Mouse (Mus musculus): ENCODE measurements around the gene Erich4. TPM values are rescaled to one million over a fixed set of nuclear protein-coding genes. Genes with fewer than 3 reads are reported as not detected.
"Not testable (repeated sequence)": the region's sequence is repeated elsewhere in the genome, so short reads cannot be mapped to it uniquely, and the experiment has no call there.

Gene Erich4
- polyA plus RNA-seq, 1 experiment from 2014 or later: not detected

DNA sequence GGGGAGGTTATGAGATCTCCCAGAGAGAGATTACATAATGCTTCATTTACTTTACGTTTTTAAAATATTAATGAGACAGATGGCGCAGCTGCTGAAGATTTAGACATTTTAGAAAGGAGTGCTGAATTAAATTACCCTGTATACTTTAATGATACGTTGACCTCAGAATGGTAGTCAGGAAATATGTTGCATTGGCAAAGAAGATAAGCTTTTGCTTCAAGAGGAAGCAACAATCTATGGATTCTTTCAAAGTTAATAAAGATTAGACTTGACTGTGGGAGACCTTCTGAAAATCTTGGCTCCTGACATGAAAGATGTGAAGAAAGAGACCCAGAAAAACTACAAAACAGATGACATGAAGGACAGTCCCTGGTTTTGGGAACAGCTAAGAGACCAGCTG, 21.8 kb downstream of the Erich4 start:
- 76% methylated on average over 3 of the region's 3 CpGs for WGBS
- H3K4me1 ChIP-seq (replicated peaks): no peaks in the 10 kb centered on the region

DNA sequence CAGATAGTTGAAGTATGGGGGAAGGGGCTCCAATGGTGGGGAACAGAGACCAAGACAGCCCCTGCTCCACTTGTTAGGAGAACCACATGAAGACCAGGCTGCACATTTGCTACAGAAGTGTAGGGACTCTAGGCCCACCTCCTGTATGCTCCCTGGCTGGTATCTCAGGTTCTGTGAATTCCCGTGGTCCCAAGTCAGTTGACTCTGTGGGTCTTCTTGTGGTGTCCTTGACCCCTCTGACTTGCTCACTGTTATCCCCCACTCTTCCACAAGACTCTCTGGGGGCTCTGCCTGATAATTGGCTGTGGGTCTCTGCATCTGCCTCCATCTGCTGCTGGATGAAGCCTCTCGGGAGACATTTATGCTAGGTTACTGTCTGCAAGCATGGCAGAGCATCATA, 24.5 kb downstream of the Erich4 start:
- Histone ChIP-seq H3K9ac (no peak overlapping the region), H3K27me3 (no peaks in the 10 kb centered on the region), H3K9me3 (no peaks in the 10 kb centered on the region), H3K4me1 (replicated peaks) (no peaks in the 10 kb centered on the region), H3K4me3 (no peak overlapping the region), H3K36me3 (no peaks in the 10 kb centered on the region), H3K4me2 (no peak overlapping the region), H3K27ac (no peak overlapping the region)
- ATAC-seq (ENCODE audit: low FRiP score): no peak
- WGBS: 88% methylated on average over 2 of the region's 2 CpGs

More for the DNA sequence above, 21.8 kb downstream of the Erich4 start:
- no peaks in the 10 kb centered on the region for H3K9me3 ChIP-seq
- ATAC-seq (ENCODE audit: low FRiP score): no peak
- no peak overlapping the region for H3K27ac ChIP-seq
- no peak overlapping the region for H3K4me2 ChIP-seq
- no peaks in the 10 kb centered on the region for H3K27me3 ChIP-seq
- no peak overlapping the region for H3K4me3 ChIP-seq
- H3K36me3 ChIP-seq: no peaks in the 10 kb centered on the region
- H3K9ac ChIP-seq: no peak overlapping the region

DNA sequence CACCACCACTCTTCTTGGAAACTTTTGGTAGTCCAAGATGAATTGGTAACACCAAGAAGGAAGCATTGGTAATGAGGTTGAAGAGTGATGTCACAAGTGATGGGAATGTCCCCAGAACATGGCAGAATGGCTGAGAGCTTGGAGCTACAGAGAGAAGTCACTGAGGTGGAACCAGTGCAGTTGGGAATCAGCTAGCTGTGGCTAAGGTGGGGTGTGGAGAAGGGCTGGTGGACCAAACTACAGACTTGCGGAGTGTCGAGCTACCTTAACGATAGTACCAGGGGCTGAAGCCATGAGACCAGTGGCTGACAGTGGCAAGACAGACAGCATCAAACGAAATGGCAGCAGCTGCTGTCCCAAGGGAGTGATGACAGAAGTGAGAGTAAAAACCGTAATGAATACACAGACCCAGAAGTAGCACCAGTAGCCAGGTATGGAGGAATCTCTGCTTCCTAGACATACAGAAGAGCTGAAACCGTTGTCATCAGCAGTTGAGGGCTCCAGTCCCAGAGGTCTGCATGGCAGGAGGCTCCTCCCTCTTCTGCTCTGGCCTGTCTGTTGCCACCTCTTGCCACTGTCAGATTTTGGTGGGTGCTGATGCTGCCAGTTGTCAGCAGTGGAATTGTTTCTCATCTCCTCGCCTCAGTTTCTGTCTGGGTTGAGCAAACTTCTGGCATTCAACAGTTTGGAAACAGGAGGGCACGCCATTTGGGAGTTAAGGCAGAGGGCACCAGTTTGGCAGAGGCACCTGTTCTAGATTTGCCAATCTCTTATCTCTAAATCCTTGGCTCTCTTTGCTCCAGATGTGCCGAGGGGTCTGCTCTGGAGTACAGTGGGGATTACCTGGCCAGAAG, 30.1 kb downstream of the Erich4 start:
- no peak overlapping the region for H3K4me3 ChIP-seq
- no peaks in the 10 kb centered on the region for H3K27me3 ChIP-seq
- no peaks in the 10 kb centered on the region for H3K9me3 ChIP-seq
- no peak overlapping the region for H3K9ac ChIP-seq
- no peak overlapping the region for H3K27ac ChIP-seq
- H3K4me1 ChIP-seq (replicated peaks): no peaks in the 10 kb centered on the region
- no peak for ATAC-seq (ENCODE audit: low FRiP score)
- H3K4me2 ChIP-seq: no peak overlapping the region
- H3K36me3 ChIP-seq: no peaks in the 10 kb centered on the region
- 84% methylated on average over 9 of the region's 9 CpGs for WGBS

DNA sequence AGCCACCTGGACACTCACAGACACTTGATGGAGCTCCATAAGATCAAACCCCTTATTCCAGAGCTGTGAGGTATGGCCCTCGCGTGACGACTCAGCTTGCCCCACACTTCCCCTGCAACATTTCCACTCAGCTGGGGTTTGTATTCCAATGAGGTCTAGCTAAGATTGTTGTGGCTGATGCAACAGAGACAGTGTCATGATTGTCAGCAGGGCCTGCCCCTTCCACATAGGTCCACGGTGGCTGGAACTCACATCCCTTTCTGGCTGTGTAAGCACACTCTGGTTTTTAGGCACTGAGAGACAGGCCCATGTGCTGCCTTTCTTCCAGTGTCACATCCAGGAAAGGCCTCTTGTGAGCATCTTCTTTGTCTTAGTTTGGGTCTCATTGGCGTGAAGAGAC, 31.0 kb downstream of the Erich4 start:
- no peak for ATAC-seq (ENCODE audit: low FRiP score)
- H3K9me3 ChIP-seq: no peaks in the 10 kb centered on the region
- H3K27ac ChIP-seq: no peak overlapping the region
- H3K4me3 ChIP-seq: no peak overlapping the region
- H3K4me1 ChIP-seq (replicated peaks): no peaks in the 10 kb centered on the region
- H3K9ac ChIP-seq: no peak overlapping the region
- H3K4me2 ChIP-seq: no peak overlapping the region
- WGBS: 88% methylated on average over 5 of the region's 5 CpGs
- 0 out of 2 replicates have a peak, but pooled peaks cover under 1% of the 10 kb centered on the region for H3K27me3 ChIP-seq
- no peaks in the 10 kb centered on the region for H3K36me3 ChIP-seq

DNA sequence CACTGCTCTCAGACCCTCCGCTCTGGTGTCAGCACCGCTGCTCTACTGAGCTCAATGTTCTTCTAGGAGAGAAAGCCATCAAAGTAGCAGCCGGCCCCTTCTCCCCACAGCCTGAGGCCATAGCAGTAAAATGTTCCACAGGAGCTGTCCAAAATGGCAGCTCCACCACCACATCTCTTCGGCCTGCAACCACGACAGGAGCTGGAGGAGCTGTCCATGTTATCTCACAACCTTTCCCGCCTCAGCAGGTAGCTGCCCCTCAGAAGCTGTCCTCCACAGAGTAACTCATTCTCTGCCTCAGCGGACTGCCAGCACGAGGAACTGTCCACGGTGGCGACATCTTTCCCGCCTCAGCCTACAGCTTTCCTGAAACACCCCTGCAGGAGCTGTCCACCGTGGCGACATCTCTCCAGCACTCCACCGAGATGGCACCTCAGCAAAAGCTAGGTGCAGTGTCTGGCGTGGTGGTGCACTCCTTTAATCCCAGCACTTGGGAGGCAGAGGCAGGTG, 33.3 kb downstream of the Erich4 start:
- H3K9ac ChIP-seq: no peak overlapping the region
- no peak for ATAC-seq (ENCODE audit: low FRiP score)
- no peaks in the 10 kb centered on the region for H3K4me1 ChIP-seq (replicated peaks)
- no peak overlapping the region for H3K4me3 ChIP-seq
- no peaks in the 10 kb centered on the region for H3K9me3 ChIP-seq
- 91% methylated on average over 15 of the region's 15 CpGs for WGBS
- H3K36me3 ChIP-seq: no peaks in the 10 kb centered on the region
- no peak overlapping the region for H3K27ac ChIP-seq
- H3K4me2 ChIP-seq: no peak overlapping the region
- H3K27me3 ChIP-seq: 0 out of 2 replicates have a peak, but pooled peaks cover 2% of the 10 kb centered on the region

DNA sequence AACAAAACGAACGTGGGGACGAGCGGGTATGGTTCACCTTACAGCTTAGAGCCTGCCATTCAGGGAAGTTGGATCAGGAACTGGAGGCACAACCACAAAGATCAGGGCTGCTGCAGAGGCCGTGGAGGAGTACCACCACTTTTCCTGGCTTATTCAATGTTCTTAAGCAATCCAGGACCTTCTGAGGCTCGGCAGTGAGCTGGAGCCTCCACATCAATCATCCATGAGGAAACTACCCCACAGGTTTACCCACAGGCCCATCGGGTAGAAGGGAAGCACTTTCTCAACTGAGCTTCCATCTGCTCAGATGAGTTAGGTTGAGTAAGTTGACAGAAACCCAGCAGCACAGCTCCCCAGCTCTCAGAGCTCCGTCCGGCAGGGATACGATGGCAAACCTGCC, 36.3 kb downstream of the Erich4 start:
- H3K4me1 ChIP-seq (replicated peaks): no peaks in the 10 kb centered on the region
- ATAC-seq (ENCODE audit: low FRiP score): no peak
- 91% methylated on average over 10 of the region's 10 CpGs for WGBS
- H3K36me3 ChIP-seq: no peaks in the 10 kb centered on the region
- H3K4me3 ChIP-seq: no peak overlapping the region
- H3K27ac ChIP-seq: no peak overlapping the region
- H3K27me3 ChIP-seq: 0 out of 2 replicates have a peak, but pooled peaks cover 2% of the 10 kb centered on the region
- no peak overlapping the region for H3K9ac ChIP-seq
- H3K4me2 ChIP-seq: no peak overlapping the region
- no peaks in the 10 kb centered on the region for H3K9me3 ChIP-seq

DNA sequence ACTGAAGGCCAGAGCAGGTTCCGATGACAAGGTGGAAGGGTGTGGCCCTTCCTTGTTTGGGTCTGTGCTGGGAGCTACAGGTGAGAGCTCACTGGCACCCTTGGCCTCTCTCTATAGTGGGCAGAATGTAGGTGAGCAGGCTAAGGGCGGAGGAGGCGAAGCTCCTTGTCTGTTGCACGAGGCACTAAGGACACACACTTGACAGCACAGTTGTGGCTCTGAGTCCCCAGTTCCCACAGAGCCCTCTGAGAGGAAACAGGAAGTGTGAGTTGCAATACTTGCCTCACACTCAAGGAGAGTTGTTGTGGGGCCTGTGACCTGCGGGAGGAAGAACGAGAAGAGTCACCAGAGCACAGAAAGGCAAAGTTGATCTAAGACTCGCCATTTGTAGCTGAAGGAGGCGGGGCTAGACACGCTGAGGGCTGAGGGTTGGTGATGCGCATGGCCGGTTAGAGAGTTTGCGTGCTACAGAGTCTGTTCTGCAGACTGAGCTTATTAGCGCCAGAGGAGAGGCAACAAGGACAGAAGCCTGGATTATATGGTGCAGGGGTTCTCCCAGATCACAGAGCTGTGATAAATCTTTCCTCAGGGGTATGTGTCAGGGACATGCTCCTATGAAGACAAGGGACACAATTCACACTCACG, 38.8 kb downstream of the Erich4 start:
- not testable (repeated sequence) for H3K9ac ChIP-seq; H3K9me3 ChIP-seq; H3K4me2 ChIP-seq; ATAC-seq (ENCODE audit: low FRiP score); H3K36me3 ChIP-seq; H3K4me3 ChIP-seq; H3K27ac ChIP-seq; H3K4me1 ChIP-seq (replicated peaks); H3K27me3 ChIP-seq
- WGBS: 72% methylated on average over 14 of the region's 14 CpGs

DNA sequence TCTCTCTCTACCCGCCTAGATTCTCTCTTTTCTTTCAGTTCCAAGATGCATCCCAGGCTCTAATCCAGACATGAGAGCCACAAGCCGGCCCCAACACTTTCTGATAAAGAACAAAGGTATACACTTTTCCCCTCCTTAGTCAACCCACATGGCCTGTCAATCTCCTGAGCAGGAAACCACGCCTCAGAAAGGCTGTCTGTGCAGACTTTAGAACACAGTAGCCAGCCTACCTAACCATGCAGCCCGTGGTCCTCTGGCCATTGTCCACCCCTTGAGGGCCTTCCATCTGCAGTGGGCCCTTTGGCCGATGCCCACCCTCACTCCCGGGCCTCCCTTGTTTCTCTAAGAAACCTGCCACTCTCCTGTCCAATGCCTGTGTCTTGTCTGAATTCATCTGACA, 39.4 kb downstream of the Erich4 start:
- ATAC-seq (ENCODE audit: low FRiP score); H3K9me3 ChIP-seq; H3K27ac ChIP-seq; H3K4me3 ChIP-seq; H3K27me3 ChIP-seq; H3K4me1 ChIP-seq (replicated peaks); H3K4me2 ChIP-seq; H3K36me3 ChIP-seq; H3K9ac ChIP-seq: not testable (repeated sequence)
- WGBS: 49% methylated on average over 6 of the region's 6 CpGs

DNA sequence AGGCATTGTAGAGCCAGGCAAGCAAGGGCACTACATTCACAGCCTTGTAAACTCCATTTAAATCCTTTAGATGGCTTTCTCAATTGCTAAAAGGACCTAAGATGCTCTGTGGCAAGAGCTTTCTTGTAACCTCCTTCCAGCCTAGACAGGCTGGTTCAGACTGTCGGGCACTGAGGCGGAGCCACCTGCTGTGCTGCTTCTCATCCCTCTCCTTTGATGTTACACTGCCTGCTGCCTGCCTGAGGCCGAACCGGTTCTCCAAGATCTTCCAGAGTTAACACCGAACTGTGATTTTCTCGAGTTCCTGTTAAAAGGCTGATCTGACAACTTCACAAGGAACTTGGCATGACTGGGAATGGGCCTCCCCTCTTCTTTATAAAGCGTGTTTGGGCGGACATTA, 39.8 kb downstream of the Erich4 start:
- Histone ChIP-seq H3K4me3 (no peak overlapping the region), H3K4me2 (no peak overlapping the region), H3K27ac (no peak overlapping the region), H3K27me3 (0 out of 2 replicates have a peak, but pooled peaks cover 2% of the 10 kb centered on the region), H3K9ac (no peak overlapping the region), H3K9me3 (no peaks in the 10 kb centered on the region), H3K36me3 (no peaks in the 10 kb centered on the region), H3K4me1 (replicated peaks) (no peaks in the 10 kb centered on the region)
- ATAC-seq (ENCODE audit: low FRiP score): no peak
- 18% methylated on average over 8 of the region's 8 CpGs for WGBS

DNA sequence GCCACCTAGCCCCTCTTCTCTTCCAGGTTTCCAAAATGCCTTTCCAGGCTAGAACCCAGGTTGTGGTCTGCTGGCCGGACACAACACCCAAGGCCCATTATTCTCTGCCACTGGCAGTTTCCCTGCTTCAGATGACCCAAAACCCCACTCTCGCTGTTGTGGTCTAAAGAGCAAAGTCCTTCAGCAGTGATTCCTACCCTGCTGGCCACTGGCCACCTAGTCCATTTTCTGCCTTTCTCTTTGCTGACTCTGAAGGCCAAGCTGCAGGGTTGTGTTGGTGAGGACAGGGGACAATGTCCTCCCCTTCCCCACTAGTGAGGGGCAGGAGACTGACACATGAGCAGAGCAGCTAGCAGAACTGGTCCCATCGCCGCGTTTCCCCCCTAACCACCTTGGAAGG, 40.6 kb downstream of the Erich4 start:
- 0 out of 2 replicates have a peak, but pooled peaks cover 2% of the 10 kb centered on the region for H3K27me3 ChIP-seq
- no peak overlapping the region for H3K9ac ChIP-seq
- H3K4me3 ChIP-seq: no peak overlapping the region
- ATAC-seq (ENCODE audit: low FRiP score): no peak
- no peak overlapping the region for H3K27ac ChIP-seq
- 80% methylated on average over 5 of the region's 5 CpGs for WGBS
- no peaks in the 10 kb centered on the region for H3K36me3 ChIP-seq
- H3K4me1 ChIP-seq (replicated peaks): no peaks in the 10 kb centered on the region
- no peaks in the 10 kb centered on the region for H3K9me3 ChIP-seq
- no peak overlapping the region for H3K4me2 ChIP-seq

DNA sequence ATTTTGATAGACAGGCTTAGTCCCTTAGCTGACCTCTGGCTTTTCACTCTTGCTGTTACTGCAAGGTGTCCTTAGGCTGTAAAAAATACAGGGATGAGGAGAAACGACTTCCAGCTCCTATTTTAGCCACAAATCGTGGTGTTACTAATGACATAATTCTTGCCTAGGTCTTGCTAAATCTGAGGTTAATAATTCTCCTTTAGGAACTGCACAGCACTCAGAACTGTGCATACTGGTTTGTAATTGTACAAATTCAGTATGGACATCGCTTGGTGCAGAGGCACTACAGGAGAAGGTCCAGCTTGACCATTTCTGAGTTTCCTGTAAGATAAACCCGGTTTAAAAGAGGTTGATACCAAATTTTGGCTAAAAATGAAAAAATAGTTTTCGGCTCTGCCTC, 41.9 kb downstream of the Erich4 start:
- H3K27me3 ChIP-seq; H3K4me2 ChIP-seq; H3K9ac ChIP-seq; H3K36me3 ChIP-seq; ATAC-seq (ENCODE audit: low FRiP score); H3K4me1 ChIP-seq (replicated peaks); H3K4me3 ChIP-seq; H3K9me3 ChIP-seq; H3K27ac ChIP-seq: not testable (repeated sequence)
- WGBS: 83% methylated on average over 5 of the region's 5 CpGs

DNA sequence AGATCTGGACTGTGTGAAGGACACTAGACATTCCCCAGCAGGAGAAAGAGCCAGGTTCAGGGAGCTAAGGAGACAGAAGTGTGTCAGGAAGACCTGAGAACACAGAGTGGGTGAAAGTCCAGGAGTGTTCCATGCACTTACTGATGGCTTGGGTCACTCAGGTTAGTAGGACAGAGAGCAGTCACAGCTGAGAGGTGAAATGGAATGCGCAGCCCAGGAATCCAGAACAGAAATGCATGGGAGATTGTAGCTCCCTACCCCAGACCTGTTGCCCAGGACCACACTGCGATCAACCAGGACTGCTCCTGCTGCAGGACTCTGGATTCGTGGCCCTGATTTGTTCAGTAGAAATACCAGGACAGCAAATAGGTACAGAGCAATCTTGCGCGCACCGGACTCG, 47.0 kb downstream of the Erich4 start:
- Histone ChIP-seq H3K36me3 (no peaks in the 10 kb centered on the region), H3K27ac (no peak overlapping the region), H3K4me3 (no peak overlapping the region), H3K4me2 (no peak overlapping the region), H3K9me3 (peaks cover 3% of the 10 kb centered on the region; the same call in 1 of the 2 replicates), H3K4me1 (replicated peaks) (no peaks in the 10 kb centered on the region), H3K9ac (no peak overlapping the region), H3K27me3 (no peaks in the 10 kb centered on the region)
- WGBS: 98% methylated on average over 7 of the region's 7 CpGs
- ATAC-seq (ENCODE audit: low FRiP score): no peak

Data from hindbrain, embryonic 13.5 days (tissue).